Mouse (Mus musculus) spleen, adult 2 months (tissue): ENCODE data around the gene 1700013G24Rik.

Experiments
- CTCF ChIP-seq: fragments of 200-500 bp; IDR thresholded peaks from 2 replicates; pipeline ENCODE4 v1.5.1; 2011; ENCODE audit warnings: mild to moderate bottlenecking, inconsistent platforms; ENCODE audit not compliant: insufficient read depth, insufficient read length, insufficient replicate concordance; ENCODE audit errors: extremely low read depth
- POLR2A ChIP-seq: fragments of 200-500 bp; IDR thresholded peaks from 2 replicates; pipeline ENCODE4 v1.6.1; 2011; ENCODE audit warnings: low read depth, low read length, inconsistent platforms

DNA sequence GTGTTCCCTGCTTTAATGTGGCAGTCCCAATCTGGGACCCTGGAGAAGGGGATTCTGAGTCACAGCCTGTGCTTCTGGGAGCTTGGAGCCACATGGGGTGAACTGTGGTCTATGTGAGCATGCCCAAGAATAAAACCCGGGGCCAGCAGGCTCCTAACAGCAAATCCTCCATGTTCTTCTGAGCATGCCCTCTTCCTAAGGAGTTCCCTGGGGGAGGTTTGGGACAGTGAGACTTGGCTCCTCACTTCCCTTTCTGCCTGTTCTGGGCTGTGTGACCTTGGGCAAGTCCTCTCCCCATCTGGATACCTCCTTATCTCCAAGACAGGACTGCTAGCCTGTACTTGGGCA lies 27.9 kb downstream of the 1700013G24Rik start:
- TF ChIP-seq POLR2A (no peak), CTCF (no peak)
